Mouse (Mus musculus) midbrain, embryonic 15.5 days (tissue): ENCODE measurements around the gene Abcb1a. TPM values are rescaled to one million over a fixed set of nuclear protein-coding genes. Genes with fewer than 3 reads are reported as not detected.
"Not testable (repeated sequence)": the region's sequence is repeated elsewhere in the genome, so short reads cannot be mapped to it uniquely, and the experiment has no call there.

Experiments used
- ATAC-seq: fragments of 200-750 bp; cut with Nextera tagmentation; replicated peaks from 2 replicates; pipeline ENCODE4 v1.8.0; 2017; ENCODE audit warnings: moderate TSS enrichment
- H3K27ac ChIP-seq: fragments of 300-500 bp; sonication (generic); 2 replicates; pipeline ENCODE4 v1.5.1; 2015; ENCODE audit warnings: mild to moderate bottlenecking, inconsistent platforms
- H3K27me3 ChIP-seq: fragments of 300-500 bp; sonication (generic); replicated peaks from 2 replicates; pipeline ENCODE4 v1.6.1; 2015; ENCODE audit warnings: inconsistent platforms
- H3K36me3 ChIP-seq: fragments of 300-500 bp; sonication (generic); replicated peaks from 2 replicates; pipeline ENCODE4 v1.6.1; 2015; ENCODE audit warnings: inconsistent platforms
- H3K4me1 ChIP-seq: fragments of 300-500 bp; sonication (generic); 2 replicates; pipeline ENCODE4 v1.6.1; 2015; ENCODE audit warnings: inconsistent platforms
- H3K4me2 ChIP-seq: fragments of 300-500 bp; sonication (generic); 2 replicates; pipeline ENCODE4 v1.6.1; 2015; ENCODE audit warnings: inconsistent platforms, mild to moderate bottlenecking, moderate library complexity
- H3K4me3 ChIP-seq: fragments of 300-500 bp; sonication (generic); 2 replicates; pipeline ENCODE4 v1.5.1; 2015; ENCODE audit warnings: mild to moderate bottlenecking, inconsistent platforms
- H3K9ac ChIP-seq: fragments of 300-500 bp; sonication (generic); 2 replicates; pipeline ENCODE4 v1.6.1; 2015; ENCODE audit warnings: mild to moderate bottlenecking, inconsistent platforms
- H3K9me3 ChIP-seq: fragments of 300-500 bp; sonication (generic); 2 replicates; pipeline ENCODE4 v1.6.1; 2016; ENCODE audit warnings: inconsistent platforms
- WGBS: fragments of 180-500 bp; shearing (Covaris S2); methylation state at CpG from one replicate; pipeline ENCODE4 v1.1.7; 2015; ENCODE audit warnings: mixed read lengths; 5-methylcytosine and 5-hydroxymethylcytosine counted together
- polyA plus RNA-seq: library from polyadenylated mRNA; unstranded; fragments of >200 nt; fragmentation: Nextera tagmentation; extraction: Ambion mirVana; gene quantifications from 2 replicates; pipeline ENCODE4 v1.2.1, GENCODE M21; 2015

Gene Abcb1a
- polyA plus RNA-seq, 1 experiment from 2014 or later: 1.9 TPM

GRCm38 (mm10) chr5:8675262-8675951 lies 15.5 kb downstream of the Abcb1a start:
- H3K9me3 ChIP-seq: no peaks in the 10 kb centered on the region
- H3K4me1 ChIP-seq: no peaks in the 10 kb centered on the region
- H3K4me3 ChIP-seq: no peak overlapping the region
- H3K27me3 ChIP-seq: no peaks in the 10 kb centered on the region
- no peak overlapping the region for H3K27ac ChIP-seq
- no peaks in the 10 kb centered on the region for H3K36me3 ChIP-seq
- H3K4me2 ChIP-seq: no peak overlapping the region
- 94% methylated on average over 6 of the region's 6 CpGs for WGBS
- ATAC-seq: no peak
- no peak overlapping the region for H3K9ac ChIP-seq

GRCm38 (mm10) chr5:8675952-8676262 lies 16.0 kb downstream of the Abcb1a start:
- H3K4me3 ChIP-seq: no peak overlapping the region
- 90% methylated on average over 1 of the region's 1 CpGs for WGBS
- no peak for ATAC-seq

GRCm38 (mm10) chr5:8681166-8681565 lies 21.3 kb downstream of the Abcb1a start:
- Histone ChIP-seq H3K27me3 (no peaks in the 10 kb centered on the region), H3K4me2 (no peak overlapping the region), H3K9me3 (no peaks in the 10 kb centered on the region), H3K36me3 (no peaks in the 10 kb centered on the region), H3K4me3 (no peak overlapping the region), H3K4me1 (no peaks in the 10 kb centered on the region), H3K9ac (no peak overlapping the region), H3K27ac (no peak overlapping the region)
- WGBS: 72% methylated on average over 3 of the region's 3 CpGs
- ATAC-seq: no peak

More at GRCm38 (mm10) chr5:8675952-8676262, 16.0 kb downstream of the Abcb1a start:
- Histone ChIP-seq H3K36me3 (no peaks in the 10 kb centered on the region), H3K4me1 (no peaks in the 10 kb centered on the region), H3K9me3 (no peaks in the 10 kb centered on the region), H3K27me3 (no peaks in the 10 kb centered on the region), H3K4me2 (no peak overlapping the region), H3K27ac (no peak overlapping the region), H3K9ac (no peak overlapping the region)

- Histone ChIP-seq H3K27ac (no peak overlapping the region), H3K4me2 (no peak overlapping the region), H3K27me3 (no peaks in the 10 kb centered on the region), H3K9me3 (no peaks in the 10 kb centered on the region), H3K4me3 (no peak overlapping the region), H3K9ac (no peak overlapping the region), H3K36me3 (no peaks in the 10 kb centered on the region), H3K4me1 (no peaks in the 10 kb centered on the region)
- no peak for ATAC-seq
- 91% methylated on average over 3 of the region's 3 CpGs for WGBS
Measured at GRCm38 (mm10) chr5:8683686-8684085, 23.8 kb downstream of the Abcb1a start.

- Histone ChIP-seq H3K27ac (no peak overlapping the region), H3K27me3 (no peaks in the 10 kb centered on the region), H3K4me1 (no peaks in the 10 kb centered on the region), H3K36me3 (no peaks in the 10 kb centered on the region), H3K4me2 (no peak overlapping the region), H3K9ac (no peak overlapping the region), H3K9me3 (no peaks in the 10 kb centered on the region), H3K4me3 (no peak overlapping the region)
- 82% methylated on average over 2 of the region's 2 CpGs for WGBS
- ATAC-seq: no peak
Measured at GRCm38 (mm10) chr5:8686071-8686470, 26.2 kb downstream of the Abcb1a start.

GRCm38 (mm10) chr5:8687550-8687949 lies 27.7 kb downstream of the Abcb1a start:
- Histone ChIP-seq H3K4me1 (no peaks in the 10 kb centered on the region), H3K9ac (no peak overlapping the region), H3K27ac (no peak overlapping the region), H3K4me2 (no peak overlapping the region), H3K4me3 (no peak overlapping the region), H3K9me3 (no peaks in the 10 kb centered on the region), H3K36me3 (no peaks in the 10 kb centered on the region), H3K27me3 (no peaks in the 10 kb centered on the region)
- WGBS: 85% methylated on average over 5 of the region's 5 CpGs
- no peak for ATAC-seq

- Histone ChIP-seq H3K4me2 (no peak overlapping the region), H3K9ac (no peak overlapping the region), H3K9me3 (no peaks in the 10 kb centered on the region), H3K4me3 (no peak overlapping the region), H3K36me3 (no peaks in the 10 kb centered on the region), H3K4me1 (no peaks in the 10 kb centered on the region), H3K27ac (no peak overlapping the region), H3K27me3 (no peaks in the 10 kb centered on the region)
- ATAC-seq: no peak
Measured at GRCm38 (mm10) chr5:8716061-8716460, 56.2 kb downstream of the Abcb1a start.

- Histone ChIP-seq H3K9ac (no peak overlapping the region), H3K4me2 (no peak overlapping the region), H3K27me3 (no peaks in the 10 kb centered on the region), H3K9me3 (no peaks in the 10 kb centered on the region), H3K36me3 (no peaks in the 10 kb centered on the region), H3K4me3 (no peak overlapping the region), H3K27ac (no peak overlapping the region), H3K4me1 (no peaks in the 10 kb centered on the region)
- ATAC-seq: no peak
- WGBS: 85% methylated on average over 1 of the region's 1 CpGs
Measured at GRCm38 (mm10) chr5:8719556-8719955, 59.7 kb downstream of the Abcb1a start.

- Histone ChIP-seq H3K9me3 (no peaks in the 10 kb centered on the region), H3K9ac (no peak overlapping the region), H3K27ac (no peak overlapping the region), H3K4me3 (no peak overlapping the region), H3K4me1 (no peaks in the 10 kb centered on the region), H3K27me3 (no peaks in the 10 kb centered on the region), H3K4me2 (no peak overlapping the region), H3K36me3 (no peaks in the 10 kb centered on the region)
- ATAC-seq: no peak
- 60% methylated on average over 1 of the region's 1 CpGs for WGBS
Measured at GRCm38 (mm10) chr5:8722224-8722623, 62.3 kb downstream of the Abcb1a start.

- 85% methylated on average over 5 of the region's 5 CpGs for WGBS
- Histone ChIP-seq H3K4me1 (no peaks in the 10 kb centered on the region), H3K9me3 (no peaks in the 10 kb centered on the region)
Measured at GRCm38 (mm10) chr5:8722867-8723266, 63.0 kb downstream of the Abcb1a start.

GRCm38 (mm10) chr5:8727760-8728159 lies 67.9 kb downstream of the Abcb1a start:
- H3K9me3 ChIP-seq: no peaks in the 10 kb centered on the region
- no peak overlapping the region for H3K4me3 ChIP-seq
- WGBS: 66% methylated on average over 4 of the region's 4 CpGs
- H3K27me3 ChIP-seq: no peaks in the 10 kb centered on the region
- H3K27ac ChIP-seq: no peak overlapping the region
- no peak overlapping the region for H3K4me2 ChIP-seq
- H3K4me1 ChIP-seq: no peaks in the 10 kb centered on the region
- H3K9ac ChIP-seq: no peak overlapping the region
- no peaks in the 10 kb centered on the region for H3K36me3 ChIP-seq
- ATAC-seq: no peak

More at GRCm38 (mm10) chr5:8722867-8723266, 63.0 kb downstream of the Abcb1a start:
- no peak overlapping the region for H3K27ac ChIP-seq
- H3K27me3 ChIP-seq: no peaks in the 10 kb centered on the region
- no peak overlapping the region for H3K4me3 ChIP-seq
- no peak overlapping the region for H3K4me2 ChIP-seq
- no peak for ATAC-seq
- no peaks in the 10 kb centered on the region for H3K36me3 ChIP-seq
- H3K9ac ChIP-seq: no peak overlapping the region

- Histone ChIP-seq H3K27ac (no peak overlapping the region), H3K9me3 (no peaks in the 10 kb centered on the region), H3K36me3 (no peaks in the 10 kb centered on the region), H3K4me1 (no peaks in the 10 kb centered on the region), H3K4me3 (no peak overlapping the region), H3K9ac (no peak overlapping the region), H3K27me3 (no peaks in the 10 kb centered on the region), H3K4me2 (no peak overlapping the region)
- no peak for ATAC-seq
Measured at GRCm38 (mm10) chr5:8732639-8733038, 72.8 kb downstream of the Abcb1a start.

- not testable (repeated sequence) for H3K4me3 ChIP-seq, H3K9ac ChIP-seq, ATAC-seq, H3K27ac ChIP-seq, H3K4me1 ChIP-seq, H3K36me3 ChIP-seq, H3K9me3 ChIP-seq, H3K4me2 ChIP-seq, H3K27me3 ChIP-seq
- 57% methylated on average over 10 of the region's 10 CpGs for WGBS
Measured at GRCm38 (mm10) chr5:8733307-8733706, 73.4 kb downstream of the Abcb1a start.
